Mouse (Mus musculus) intestine, embryonic 16.5 days (tissue): ENCODE measurements around the gene Sec1. TPM values are rescaled to one million over a fixed set of nuclear protein-coding genes. Genes with fewer than 3 reads are reported as not detected.

ENCODE experiments used
- ATAC-seq: fragments of 200-750 bp; cut with Nextera tagmentation; 2 replicates; pipeline ENCODE4 v1.8.0; 2017; ENCODE audit warnings: moderate TSS enrichment, moderate library complexity
- H3K27ac ChIP-seq: fragments of 300-500 bp; sonication (generic); 2 replicates; pipeline ENCODE4 v1.5.1; 2014; ENCODE audit warnings: mild to moderate bottlenecking, low read length
- H3K27me3 ChIP-seq: fragments of 300-500 bp; sonication (generic); replicated peaks from 2 replicates; pipeline ENCODE4 v1.6.1; 2014; ENCODE audit warnings: low read length, control low read depth, mixed read lengths; ENCODE audit not compliant: control insufficient read depth, insufficient read depth
- H3K36me3 ChIP-seq: fragments of 300-500 bp; sonication (generic); 2 replicates; pipeline ENCODE4 v1.6.1; 2014; ENCODE audit warnings: low read length, control low read depth; ENCODE audit not compliant: control insufficient read depth, insufficient read depth
- H3K4me1 ChIP-seq: fragments of 300-500 bp; sonication (generic); 2 replicates; pipeline ENCODE4 v1.6.1; 2014; ENCODE audit warnings: low read length, control low read depth, mixed read lengths; ENCODE audit not compliant: control insufficient read depth, insufficient read depth
- H3K4me2 ChIP-seq: fragments of 300-500 bp; sonication (generic); 2 replicates; pipeline ENCODE4 v1.6.1; 2014; ENCODE audit warnings: low read depth, low read length, control low read depth
- H3K4me3 ChIP-seq: fragments of 300-500 bp; sonication (generic); 2 replicates; pipeline ENCODE4 v1.5.1; 2014; ENCODE audit warnings: mild to moderate bottlenecking, low read length
- H3K9ac ChIP-seq: fragments of 300-500 bp; sonication (generic); 2 replicates; pipeline ENCODE4 v1.6.1; 2014; ENCODE audit warnings: low read depth, low read length
- H3K9me3 ChIP-seq: fragments of 300-500 bp; sonication (generic); 2 replicates; pipeline ENCODE4 v1.6.1; 2016; ENCODE audit warnings: low read length, control low read depth; ENCODE audit not compliant: control insufficient read depth
- WGBS: fragments of 180-500 bp; shearing (Covaris S2); extraction: QIAGEN DNeasy Blood & Tissue Kit; methylation state at CpG from one replicate; pipeline ENCODE4 v1.1.7; 2014; 5-methylcytosine and 5-hydroxymethylcytosine counted together
- polyA plus RNA-seq: library from polyadenylated mRNA; unstranded; fragments of >200 nt; fragmentation: Nextera tagmentation; extraction: Ambion mirVana; gene quantifications from 2 replicates; pipeline ENCODE4 v1.2.1, GENCODE M21; 2015

Sec1 gene
- polyA plus RNA-seq, 1 experiment from 2014 or later, result 2.7 TPM

DNA sequence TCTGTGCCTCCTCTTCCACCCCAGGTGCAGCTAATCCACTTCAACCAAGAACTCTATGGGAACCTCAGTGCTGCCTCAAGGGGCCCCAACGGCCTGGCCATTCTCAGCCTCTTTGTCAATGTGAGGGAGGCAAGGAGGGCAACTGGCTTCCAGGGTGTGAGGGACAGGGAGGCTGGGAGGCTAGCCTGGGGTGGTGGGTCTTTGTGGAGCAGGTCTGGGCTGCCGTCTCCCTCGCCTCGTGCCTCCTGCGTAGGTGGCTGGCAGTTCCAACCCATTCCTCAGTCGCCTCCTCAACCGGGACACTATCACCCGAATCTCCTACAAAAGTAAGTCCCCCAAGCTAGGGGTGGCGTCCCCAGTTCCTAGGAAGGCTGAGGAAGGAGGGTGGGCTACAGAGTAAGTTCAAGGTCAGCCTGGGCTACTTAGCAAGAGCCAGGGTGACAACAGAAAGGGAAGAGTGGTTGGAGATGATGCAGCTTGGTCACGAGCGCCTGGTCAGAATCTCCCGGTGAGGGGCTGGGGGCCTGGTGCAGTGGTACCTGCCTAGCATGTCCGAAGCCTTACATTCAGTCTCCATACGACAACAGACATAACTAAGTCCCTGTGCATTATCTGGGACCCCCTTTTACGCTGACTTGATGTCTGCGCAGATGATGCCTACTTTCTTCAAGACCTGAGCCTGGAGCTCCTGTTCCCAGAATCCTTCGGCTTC lies 8.8 kb upstream of the Sec1 start:
- ATAC-seq, result no peak
- 90% methylated on average over 17 of the region's 17 CpGs for WGBS

DNA sequence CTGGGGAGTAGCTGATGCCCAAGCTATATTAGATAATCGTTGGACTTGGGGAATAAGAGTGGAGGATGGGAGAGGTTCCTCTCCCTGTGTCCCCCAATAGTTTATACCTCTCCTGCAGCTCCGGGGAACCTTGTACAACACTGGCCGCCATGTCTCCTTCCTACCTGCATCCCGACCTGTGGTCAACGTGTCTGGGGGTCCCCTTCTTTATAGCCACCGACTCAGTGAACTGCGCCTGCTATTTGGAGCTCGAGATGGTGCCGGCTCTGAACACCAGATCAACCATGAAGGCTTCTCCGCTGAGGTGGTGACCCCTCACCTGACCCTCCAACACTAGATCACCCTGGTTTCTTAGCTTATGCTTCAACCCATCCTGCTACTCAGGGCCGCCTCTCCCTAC lies 8.1 kb upstream of the Sec1 start:
- no peak for ATAC-seq
- H3K36me3 ChIP-seq, result no peaks in the 10 kb centered on the region
- peaks cover 40% of the 10 kb centered on the region for H3K4me1 ChIP-seq
- H3K27ac ChIP-seq, result no peak overlapping the region
- no peak overlapping the region for H3K4me2 ChIP-seq
- 93% methylated on average over 11 of the region's 11 CpGs for WGBS
- peaks cover 24% of the 10 kb centered on the region for H3K27me3 ChIP-seq
- no peak overlapping the region for H3K9ac ChIP-seq
- no peaks in the 10 kb centered on the region for H3K9me3 ChIP-seq
- H3K4me3 ChIP-seq, result no peak overlapping the region

More for the DNA sequence above, 8.8 kb upstream of the Sec1 start:
- Histone ChIP-seq H3K27me3 (peaks cover 24% of the 10 kb centered on the region), H3K27ac (no peak overlapping the region), H3K4me1 (peaks cover 45% of the 10 kb centered on the region), H3K36me3 (no peaks in the 10 kb centered on the region), H3K9me3 (no peaks in the 10 kb centered on the region), H3K4me2 (no peak overlapping the region), H3K4me3 (no peak overlapping the region), H3K9ac (peak overlapping the region; percentile 68; the same call in 1 of the 2 replicates)

DNA sequence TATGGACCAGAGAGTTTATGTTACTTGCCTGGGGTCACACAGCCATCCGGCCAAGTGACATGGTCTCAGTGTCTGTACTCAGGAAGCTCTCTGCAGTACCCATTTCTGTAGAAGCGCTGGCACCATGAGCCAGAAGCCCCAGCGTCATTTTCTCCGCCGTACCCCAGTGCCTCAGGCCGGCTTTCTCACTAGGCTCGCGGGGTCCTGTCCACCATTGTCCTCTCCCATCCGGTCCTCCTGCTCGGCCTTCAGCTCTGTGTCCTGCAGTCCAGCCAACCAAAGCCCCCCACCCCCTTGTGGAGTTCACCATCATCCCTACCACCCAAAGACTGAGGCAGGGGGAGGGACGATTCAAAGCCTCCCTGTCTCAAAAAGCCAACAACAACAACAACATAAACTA lies 7.4 kb upstream of the Sec1 start:
- no peak for ATAC-seq
- Histone ChIP-seq H3K4me1 (peaks cover 35% of the 10 kb centered on the region), H3K27me3 (peaks cover 24% of the 10 kb centered on the region), H3K9me3 (no peaks in the 10 kb centered on the region), H3K4me2 (no peak overlapping the region), H3K36me3 (no peaks in the 10 kb centered on the region), H3K4me3 (no peak overlapping the region; the same call in 1 of the 2 replicates), H3K27ac (no peak overlapping the region), H3K9ac (no peak overlapping the region)
- 88% methylated on average over 11 of the region's 11 CpGs for WGBS

DNA sequence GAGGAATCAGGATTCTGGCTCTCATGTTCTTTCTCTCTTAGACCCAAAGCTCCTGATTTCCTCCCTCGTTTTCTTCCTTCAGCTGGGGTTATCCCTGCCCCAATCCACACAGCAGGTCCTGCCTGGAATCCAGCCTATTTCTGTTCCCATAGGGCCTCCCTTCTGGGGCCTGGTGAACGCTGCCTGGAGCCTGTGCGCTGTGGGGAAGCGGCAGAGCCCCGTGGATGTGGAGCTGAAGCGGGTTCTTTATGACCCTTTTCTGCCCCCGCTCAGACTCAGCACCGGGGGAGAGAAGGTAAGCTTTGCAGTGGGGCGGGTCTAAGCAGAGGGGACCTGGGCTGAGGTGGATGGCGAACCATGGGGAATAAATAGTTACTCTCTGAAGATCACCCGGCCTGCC lies 6.9 kb upstream of the Sec1 start:
- peak overlapping the region; percentile 64 for H3K9ac ChIP-seq
- no peaks in the 10 kb centered on the region for H3K9me3 ChIP-seq
- H3K27me3 ChIP-seq, result peaks cover 24% of the 10 kb centered on the region
- peak overlapping the region; percentile 75 for H3K4me2 ChIP-seq
- WGBS, result 30% methylated on average over 11 of the region's 11 CpGs
- H3K4me1 ChIP-seq, result peaks cover 30% of the 10 kb centered on the region
- H3K4me3 ChIP-seq, result peak overlapping the region; percentile 31
- H3K27ac ChIP-seq, result peak overlapping the region; percentile 41; the same call in 1 of the 2 replicates
- H3K36me3 ChIP-seq, result no peaks in the 10 kb centered on the region
- ATAC-seq, result no peak

DNA sequence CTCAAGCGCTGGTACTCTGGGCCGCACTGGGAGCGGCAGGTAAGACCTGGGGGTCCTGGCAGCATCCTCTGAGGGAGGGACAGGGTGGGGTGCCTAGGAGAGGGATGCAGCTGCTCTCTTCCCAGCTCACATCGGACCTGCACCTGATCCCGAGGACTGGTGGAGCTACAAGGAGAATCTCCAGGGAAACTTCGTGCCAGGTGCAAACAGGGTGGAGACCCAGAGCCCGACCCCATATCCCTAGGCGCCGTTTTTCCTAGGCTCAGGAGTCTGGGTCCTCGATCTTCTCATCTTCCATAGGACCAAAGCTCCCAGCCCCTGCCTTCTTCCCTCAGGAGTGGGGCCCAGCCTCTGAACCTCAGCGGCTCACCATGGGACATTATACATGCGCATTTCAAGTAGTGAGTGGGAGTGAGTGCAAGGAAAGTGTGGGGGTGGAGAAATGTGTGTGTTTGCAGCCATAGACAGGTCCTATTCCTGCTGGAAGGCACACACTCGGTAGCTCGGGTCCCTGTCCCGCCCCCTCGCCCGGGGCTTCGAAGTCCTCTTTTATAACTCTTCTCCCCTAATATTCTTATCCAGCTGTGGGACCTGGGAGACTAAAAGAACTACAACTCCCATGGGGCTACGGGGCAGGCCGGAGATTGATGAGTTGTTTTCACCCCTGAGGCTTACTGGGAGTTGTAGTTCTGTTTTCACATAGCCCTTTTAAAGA lies 6.3 kb upstream of the Sec1 start:
- H3K27me3 ChIP-seq, result peaks cover 24% of the 10 kb centered on the region
- no peak overlapping the region for H3K27ac ChIP-seq
- 2% methylated on average over 20 of the region's 20 CpGs for WGBS
- peak overlapping the region; percentile 66 for H3K9ac ChIP-seq
- H3K4me2 ChIP-seq, result peak overlapping the region; percentile 75
- H3K4me1 ChIP-seq, result peaks cover 24% of the 10 kb centered on the region
- H3K9me3 ChIP-seq, result no peaks in the 10 kb centered on the region
- ATAC-seq, result no peak
- H3K4me3 ChIP-seq, result peak overlapping the region; percentile 43
- H3K36me3 ChIP-seq, result no peaks in the 10 kb centered on the region

DNA sequence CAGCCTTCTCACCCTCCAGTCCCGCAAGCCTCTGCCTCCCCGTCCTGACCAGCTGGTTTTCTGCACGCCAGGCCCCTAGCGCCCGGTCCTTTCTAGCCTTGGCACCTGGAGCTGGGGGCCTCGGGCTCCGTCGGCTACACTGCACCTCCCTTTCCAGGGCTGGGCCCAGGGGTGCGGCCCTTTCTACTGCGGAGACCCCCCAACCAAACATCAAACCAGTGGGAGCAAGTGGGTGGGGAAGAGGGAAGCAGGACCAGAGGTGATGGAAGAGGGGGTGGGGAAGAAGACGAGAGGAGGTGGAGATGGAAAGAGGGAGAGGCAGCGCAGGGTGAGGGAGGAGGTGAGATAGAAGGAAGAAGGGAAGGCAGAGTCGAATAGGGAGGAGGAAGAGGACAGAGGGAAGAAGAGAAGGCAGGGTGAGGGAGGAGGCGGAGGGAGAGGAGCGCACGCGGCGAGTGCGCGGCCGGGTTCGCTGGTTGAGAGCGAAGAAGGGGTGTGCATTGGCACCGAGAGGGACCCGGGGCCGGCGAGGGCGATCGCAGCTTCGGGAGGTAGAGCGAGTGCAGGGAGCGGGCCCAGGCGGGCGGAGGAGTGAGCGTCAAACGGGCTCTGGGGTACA lies 5.4 kb upstream of the Sec1 start, which contains the start of gene Car11:
Gene Car11 (plus strand): TSS at position 321 of the 619 bp plus-strand sequence.
- H3K4me1 ChIP-seq, result peaks cover 23% of the 10 kb centered on the region
- H3K36me3 ChIP-seq, result no peaks in the 10 kb centered on the region
- 4% methylated on average over 36 of the region's 36 CpGs for WGBS
- H3K9me3 ChIP-seq, result no peaks in the 10 kb centered on the region
- H3K4me3 ChIP-seq, result peak within 1 kb of the TSS; percentile 43
- H3K4me2 ChIP-seq, result peak within 1 kb of the TSS; percentile 75
- peak within 1 kb of the TSS; percentile 66 for H3K9ac ChIP-seq
- H3K27ac ChIP-seq, result no peak within 1 kb of the TSS
- ATAC-seq, result no peak
- peaks cover 24% of the 10 kb centered on the region for H3K27me3 ChIP-seq

DNA sequence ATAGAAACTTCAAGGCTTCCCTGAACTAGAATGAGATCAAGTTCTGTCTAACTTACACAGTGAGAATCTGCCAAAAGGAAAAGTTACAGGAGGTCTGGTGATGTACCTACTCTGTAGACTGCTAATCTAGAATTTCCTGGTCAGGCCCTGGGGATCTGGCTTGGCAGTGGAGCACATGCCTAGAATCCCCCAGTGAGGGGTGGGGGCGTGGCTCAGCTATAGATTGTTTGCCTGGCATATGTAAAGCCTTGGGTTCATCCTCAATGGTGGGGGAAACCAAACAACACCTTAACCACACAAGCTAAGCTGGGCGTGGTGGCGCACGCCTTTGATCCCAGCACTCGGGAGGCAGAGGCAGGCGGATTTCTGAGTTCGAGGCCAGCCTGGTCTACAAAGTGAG lies 3.7 kb upstream of the Sec1 start:
- no peaks in the 10 kb centered on the region for H3K36me3 ChIP-seq
- H3K27me3 ChIP-seq, result peaks cover 24% of the 10 kb centered on the region
- H3K4me1 ChIP-seq, result peaks cover 13% of the 10 kb centered on the region
- H3K9me3 ChIP-seq, result no peaks in the 10 kb centered on the region
- H3K4me2 ChIP-seq, result no peak overlapping the region
- H3K4me3 ChIP-seq, result no peak overlapping the region
- no peak overlapping the region for H3K27ac ChIP-seq
- H3K9ac ChIP-seq, result no peak overlapping the region
- ATAC-seq, result no peak
- 80% methylated on average over 6 of the region's 7 CpGs for WGBS

DNA sequence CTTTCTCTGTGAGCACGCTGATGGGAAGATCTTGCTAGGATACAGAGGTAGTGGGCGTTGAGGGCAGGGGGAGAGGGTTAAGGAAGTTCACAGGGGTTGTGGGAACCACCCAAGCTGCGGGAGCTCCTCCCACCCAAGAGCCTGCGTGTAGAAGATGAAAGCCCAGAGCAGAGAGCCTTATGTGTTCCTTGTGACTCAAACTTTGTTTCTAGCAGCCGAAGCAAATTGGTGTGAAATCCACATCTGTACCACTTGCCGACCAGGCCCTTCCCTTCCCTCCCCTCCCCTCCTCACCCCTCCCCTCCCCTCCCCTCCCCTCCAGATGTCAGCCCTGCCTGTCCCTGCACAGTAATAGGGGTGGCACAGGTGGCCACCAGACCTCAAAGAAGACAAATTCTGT lies 896 bp upstream of the Sec1 start:
- H3K4me1 ChIP-seq, result peaks cover 5% of the 10 kb centered on the region; the same call in 1 of the 2 replicates
- no peak overlapping the region for H3K4me3 ChIP-seq
- H3K9me3 ChIP-seq, result no peaks in the 10 kb centered on the region
- ATAC-seq, result no peak
- WGBS, result 25% methylated on average over 6 of the region's 6 CpGs
- no peak overlapping the region for H3K27ac ChIP-seq
- no peaks in the 10 kb centered on the region for H3K36me3 ChIP-seq
- no peak overlapping the region for H3K4me2 ChIP-seq
- no peak overlapping the region for H3K9ac ChIP-seq
- H3K27me3 ChIP-seq, result peaks cover 16% of the 10 kb centered on the region

DNA sequence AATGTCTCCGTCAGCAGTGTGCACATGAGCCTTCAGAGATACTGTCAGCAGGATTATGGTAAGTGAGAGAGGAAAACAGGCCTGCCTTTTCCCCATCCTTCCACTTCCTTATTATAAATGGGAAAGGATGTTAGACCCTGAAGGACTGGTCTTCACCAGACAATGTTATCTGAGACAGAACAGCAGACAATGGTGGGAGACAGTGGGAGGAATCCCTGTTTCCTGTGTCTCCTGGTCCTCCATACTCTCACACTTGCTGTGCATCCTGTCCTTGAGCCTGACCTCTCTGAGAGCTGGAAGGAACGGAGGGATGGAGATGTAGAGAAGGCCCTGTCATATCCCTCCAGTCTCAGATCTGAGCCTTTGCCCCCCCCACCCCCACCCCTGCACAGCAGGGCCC lies 1.8 kb downstream of the Sec1 start:
- Histone ChIP-seq H3K4me1 (no peaks in the 10 kb centered on the region), H3K4me2 (no peak overlapping the region), H3K9ac (no peak overlapping the region), H3K36me3 (no peaks in the 10 kb centered on the region), H3K27ac (no peak overlapping the region), H3K9me3 (no peaks in the 10 kb centered on the region), H3K4me3 (no peak overlapping the region), H3K27me3 (no peaks in the 10 kb centered on the region)
- no peak for ATAC-seq
- WGBS, result 78% methylated on average over 2 of the region's 2 CpGs
